Mouse (Mus musculus): ENCODE measurements around the gene Chchd6. TPM values are rescaled to one million over a fixed set of nuclear protein-coding genes. Genes with fewer than 3 reads are reported as not detected.

The Chchd6 gene
- polyA plus RNA-seq, 1 experiment from 2014 or later = 57.2 TPM

- Histone ChIP-seq H3K27ac (no peak overlapping the region), H3K4me3 (replicated peaks; ENCODE audit: low read depth, low read length) (no peak overlapping the region), H3K36me3 (ENCODE audit: insufficient read depth, low read length) (no peaks in the 10 kb centered on the region), H3K27me3 (ENCODE audit: insufficient read depth, low read length) (no peaks in the 10 kb centered on the region), H3K9ac (ENCODE audit: low read depth, low read length) (no peak overlapping the region), H3K4me1 (replicated peaks; ENCODE audit: insufficient read depth, low read length) (no peaks in the 10 kb centered on the region), H3K4me2 (ENCODE audit: low read length) (no peak overlapping the region), H3K9me3 (replicated peaks; ENCODE audit: low read length) (no peaks in the 10 kb centered on the region)
- DNase-seq (ENCODE audit: low spot score) (no peak), ATAC-seq (replicated peaks; ENCODE audit: low FRiP score, low read depth) (no peak)
- TF ChIP-seq CTCF (IDR thresholded peaks at IDR 0.05; ENCODE audit: low read depth) = no peak
- WGBS = 91% methylated on average over 2 of the region's 2 CpGs
Measured at GRCm38 (mm10) chr6:89573768-89574167, 21.7 kb downstream of the Chchd6 start.

GRCm38 (mm10) chr6:89572921-89573636 is 22.4 kb downstream of the Chchd6 start:
- DNase-seq (ENCODE audit: low spot score) = no peak
- no peaks in the 10 kb centered on the region for H3K9me3 ChIP-seq (replicated peaks; ENCODE audit: low read length)
- H3K27ac ChIP-seq = no peak overlapping the region
- H3K4me1 ChIP-seq (replicated peaks; ENCODE audit: insufficient read depth, low read length) = no peaks in the 10 kb centered on the region
- no peaks in the 10 kb centered on the region for H3K27me3 ChIP-seq (ENCODE audit: insufficient read depth, low read length)
- H3K36me3 ChIP-seq (ENCODE audit: insufficient read depth, low read length) = no peaks in the 10 kb centered on the region
- no peak overlapping the region for H3K9ac ChIP-seq (ENCODE audit: low read depth, low read length)
- no peak overlapping the region for H3K4me2 ChIP-seq (ENCODE audit: low read length)
- no peak for ATAC-seq (replicated peaks; ENCODE audit: low FRiP score, low read depth)
- H3K4me3 ChIP-seq (replicated peaks; ENCODE audit: low read depth, low read length) = no peak overlapping the region
- no peak for TF ChIP-seq CTCF (IDR thresholded peaks at IDR 0.05; ENCODE audit: low read depth)

- Histone ChIP-seq H3K4me2 (ENCODE audit: low read length) (no peak overlapping the region), H3K4me1 (replicated peaks; ENCODE audit: insufficient read depth, low read length) (no peaks in the 10 kb centered on the region), H3K9ac (ENCODE audit: low read depth, low read length) (no peak overlapping the region), H3K36me3 (ENCODE audit: insufficient read depth, low read length) (no peaks in the 10 kb centered on the region), H3K4me3 (replicated peaks; ENCODE audit: low read depth, low read length) (no peak overlapping the region), H3K27me3 (ENCODE audit: insufficient read depth, low read length) (no peaks in the 10 kb centered on the region), H3K27ac (no peak overlapping the region), H3K9me3 (replicated peaks; ENCODE audit: low read length) (no peaks in the 10 kb centered on the region)
- DNase-seq (ENCODE audit: low spot score) (no peak), ATAC-seq (replicated peaks; ENCODE audit: low FRiP score, low read depth) (no peak)
- no peak for TF ChIP-seq CTCF (IDR thresholded peaks at IDR 0.05; ENCODE audit: low read depth)
- 72% methylated on average over 4 of the region's 4 CpGs for WGBS
Measured at GRCm38 (mm10) chr6:89569370-89569769, 26.1 kb downstream of the Chchd6 start.

- ATAC-seq (replicated peaks; ENCODE audit: low FRiP score, low read depth) (no peak), DNase-seq (ENCODE audit: low spot score) (no peak)
- Histone ChIP-seq H3K27me3 (ENCODE audit: insufficient read depth, low read length) (no peaks in the 10 kb centered on the region), H3K4me3 (replicated peaks; ENCODE audit: low read depth, low read length) (no peak overlapping the region), H3K4me2 (ENCODE audit: low read length) (no peak overlapping the region), H3K9ac (ENCODE audit: low read depth, low read length) (no peak overlapping the region), H3K4me1 (replicated peaks; ENCODE audit: insufficient read depth, low read length) (no peaks in the 10 kb centered on the region), H3K27ac (no peak overlapping the region), H3K9me3 (replicated peaks; ENCODE audit: low read length) (no peaks in the 10 kb centered on the region), H3K36me3 (ENCODE audit: insufficient read depth, low read length) (no peaks in the 10 kb centered on the region)
- TF ChIP-seq CTCF (IDR thresholded peaks at IDR 0.05; ENCODE audit: low read depth) = no peak
- WGBS = 90% methylated on average over 4 of the region's 4 CpGs
Measured at GRCm38 (mm10) chr6:89566740-89567139, 28.7 kb downstream of the Chchd6 start.

- no peak overlapping the region for H3K4me2 ChIP-seq (ENCODE audit: low read length)
- no peak overlapping the region for H3K4me3 ChIP-seq (replicated peaks; ENCODE audit: low read depth, low read length)
- no peak overlapping the region for H3K27ac ChIP-seq
- 82% methylated on average over 4 of the region's 4 CpGs for WGBS
- no peak for ATAC-seq (replicated peaks; ENCODE audit: low FRiP score, low read depth)
- no peak overlapping the region for H3K9ac ChIP-seq (ENCODE audit: low read depth, low read length)
- DNase-seq (ENCODE audit: low spot score) = no peak
- no peaks in the 10 kb centered on the region for H3K9me3 ChIP-seq (replicated peaks; ENCODE audit: low read length)
- no peaks in the 10 kb centered on the region for H3K4me1 ChIP-seq (replicated peaks; ENCODE audit: insufficient read depth, low read length)
- no peaks in the 10 kb centered on the region for H3K27me3 ChIP-seq (ENCODE audit: insufficient read depth, low read length)
- no peaks in the 10 kb centered on the region for H3K36me3 ChIP-seq (ENCODE audit: insufficient read depth, low read length)
- no peak for TF ChIP-seq CTCF (IDR thresholded peaks at IDR 0.05; ENCODE audit: low read depth)
Measured at GRCm38 (mm10) chr6:89563381-89563780, 32.1 kb downstream of the Chchd6 start.

GRCm38 (mm10) chr6:89560826-89561225 is 34.6 kb downstream of the Chchd6 start:
- Histone ChIP-seq H3K27ac (no peak overlapping the region), H3K27me3 (ENCODE audit: insufficient read depth, low read length) (no peaks in the 10 kb centered on the region), H3K9me3 (replicated peaks; ENCODE audit: low read length) (no peaks in the 10 kb centered on the region), H3K9ac (ENCODE audit: low read depth, low read length) (no peak overlapping the region), H3K4me1 (replicated peaks; ENCODE audit: insufficient read depth, low read length) (no peaks in the 10 kb centered on the region), H3K36me3 (ENCODE audit: insufficient read depth, low read length) (no peaks in the 10 kb centered on the region), H3K4me2 (ENCODE audit: low read length) (no peak overlapping the region), H3K4me3 (replicated peaks; ENCODE audit: low read depth, low read length) (no peak overlapping the region)
- DNase-seq (ENCODE audit: low spot score) (no peak), ATAC-seq (replicated peaks; ENCODE audit: low FRiP score, low read depth) (no peak)
- no peak for TF ChIP-seq CTCF (IDR thresholded peaks at IDR 0.05; ENCODE audit: low read depth)
- WGBS = 46% methylated on average over 2 of the region's 2 CpGs

- Histone ChIP-seq H3K4me1 (replicated peaks; ENCODE audit: insufficient read depth, low read length) (no peaks in the 10 kb centered on the region), H3K27ac (no peak overlapping the region), H3K27me3 (ENCODE audit: insufficient read depth, low read length) (no peaks in the 10 kb centered on the region), H3K9ac (ENCODE audit: low read depth, low read length) (no peak overlapping the region), H3K4me2 (ENCODE audit: low read length) (no peak overlapping the region), H3K9me3 (replicated peaks; ENCODE audit: low read length) (no peaks in the 10 kb centered on the region), H3K36me3 (ENCODE audit: insufficient read depth, low read length) (no peaks in the 10 kb centered on the region), H3K4me3 (replicated peaks; ENCODE audit: low read depth, low read length) (no peak overlapping the region)
- TF ChIP-seq CTCF (IDR thresholded peaks at IDR 0.05; ENCODE audit: low read depth) = no peak
- DNase-seq (ENCODE audit: low spot score) = no peak
- WGBS = 88% methylated on average over 4 of the region's 4 CpGs
- no peak for ATAC-seq (replicated peaks; ENCODE audit: low FRiP score, low read depth)
Measured at GRCm38 (mm10) chr6:89557654-89558053, 37.8 kb downstream of the Chchd6 start.

Data from kidney, postnatal 0 days (tissue).